Comparison of ENCODE assay signal across 10 mouse cellular contexts in genomic region chr17:93306121-93306520, GRCm38 (mm10).
DNase-seq lines count a peak whose midpoint lies in the region; ATAC-seq and TF ChIP-seq lines count a peak whose summit lies in the region.
"Had no signal": no experiment of that assay in that cellular context is flagged by ENCODE, and none has a peak within 500 bp of the region (broad histone marks: within the 10 kb centered on the region; RNA-seq: fewer than 3 reads in every experiment).

No protein-coding gene starts in this region.

- TF ChIP-seq CTCF in lung, embryonic 14.5 days (IDR thresholded peaks at IDR 0.05; ENCODE audit: low read depth): peak; percentile 17; the same call in 1 of the 2 replicates

- peaks cover 36% of the 10 kb centered on the region for H3K27me3 ChIP-seq in hindbrain, embryonic 10.5 days (ENCODE audit: insufficient read depth, poor library complexity, severe bottlenecking)
- no peaks in the 10 kb centered on the region for H3K27me3 ChIP-seq in hindbrain, embryonic 16.5 days (replicated peaks; ENCODE audit: control insufficient read depth, insufficient read depth, low read length)
- no peaks in the 10 kb centered on the region for H3K27me3 ChIP-seq in lung, embryonic 14.5 days (ENCODE audit: insufficient read depth, low read length)

- peak; percentile 23 for DNase-seq in hindbrain, embryonic 10.5 days (ENCODE audit: low spot score)
- no peak for DNase-seq in lung, embryonic 14.5 days
- no peak for DNase-seq in lung, adult 18-20 months
- peak; percentile 72 for DNase-seq in ES-CJ7 (ENCODE audit: low read depth, low spot score)
- peak; percentile 21 for DNase-seq in adrenal gland, postnatal 14 days
- DNase-seq in gastrocnemius, postnatal 25 days: no peak
- DNase-seq: cerebellum, postnatal 36 days; liver had no signal

- H3K4me1 ChIP-seq in hindbrain, embryonic 10.5 days (replicated peaks): no peaks in the 10 kb centered on the region
- H3K4me1 ChIP-seq in hindbrain, embryonic 16.5 days (ENCODE audit: control insufficient read depth, insufficient read depth, low read depth, low read length): no peaks in the 10 kb centered on the region
- H3K4me1 ChIP-seq in lung, embryonic 14.5 days (ENCODE audit: insufficient read depth): no peaks in the 10 kb centered on the region

- no peak overlapping the region for H3K4me2 ChIP-seq in hindbrain, embryonic 16.5 days (ENCODE audit: low read length)
- no peak overlapping the region for H3K4me2 ChIP-seq in lung, embryonic 14.5 days

- 14% methylated on average over 1 of the region's 1 CpGs for WGBS in hindbrain, embryonic 10.5 days
- 0% methylated on average over 1 of the region's 1 CpGs for WGBS in hindbrain, embryonic 16.5 days
- WGBS in lung, embryonic 14.5 days: 0% methylated on average over 1 of the region's 1 CpGs

- no peak overlapping the region for H3K9ac ChIP-seq in hindbrain, embryonic 16.5 days (ENCODE audit: low read depth, low read length)
- H3K9ac ChIP-seq in lung, embryonic 14.5 days: no peak overlapping the region

- H3K27ac ChIP-seq in hindbrain, embryonic 10.5 days: no peak overlapping the region
- H3K27ac ChIP-seq in hindbrain, embryonic 16.5 days (ENCODE audit: low read depth, low read length): no peak overlapping the region
- no peak overlapping the region for H3K27ac ChIP-seq in lung, embryonic 14.5 days (ENCODE audit: low read depth)

- no peak for ATAC-seq in hindbrain, embryonic 16.5 days
- ATAC-seq in lung, embryonic 14.5 days (ENCODE audit: insufficient read depth): no peak
- ATAC-seq in erythroid progenitor cell, adult 5-6 weeks (replicated peaks; ENCODE audit: low FRiP score, poor library complexity, severe bottlenecking): no peak

- no peaks in the 10 kb centered on the region for H3K36me3 ChIP-seq in hindbrain, embryonic 10.5 days
- H3K36me3 ChIP-seq in hindbrain, embryonic 16.5 days (ENCODE audit: control insufficient read depth, insufficient read depth, low read length): no peaks in the 10 kb centered on the region
- no peaks in the 10 kb centered on the region for H3K36me3 ChIP-seq in lung, embryonic 14.5 days (ENCODE audit: insufficient read depth)

- H3K9me3 ChIP-seq in hindbrain, embryonic 10.5 days: no peaks in the 10 kb centered on the region
- H3K9me3 ChIP-seq in hindbrain, embryonic 16.5 days (ENCODE audit: control insufficient read depth, low read length): no peaks in the 10 kb centered on the region
- no peaks in the 10 kb centered on the region for H3K9me3 ChIP-seq in lung, embryonic 14.5 days (ENCODE audit: low read depth, low read length)

- H3K4me3 ChIP-seq in hindbrain, embryonic 10.5 days: no peak overlapping the region
- no peak overlapping the region for H3K4me3 ChIP-seq in hindbrain, embryonic 16.5 days (ENCODE audit: low read length)
- no peak overlapping the region for H3K4me3 ChIP-seq in lung, embryonic 14.5 days (ENCODE audit: low read depth, low read length)

Comparison
In these comparisons a context has a peak if more than half of its experiments do, and no peak if none do; other contexts are left out.
1. DNase-seq: peak in hindbrain, embryonic 10.5 days (single experiment), ES-CJ7 (single experiment) and adrenal gland, postnatal 14 days (single experiment); none in lung, embryonic 14.5 days (single experiment), lung, adult 18-20 months (0 of 2) and gastrocnemius, postnatal 25 days (single experiment).